Mouse (Mus musculus) retina, postnatal 1 day (tissue): ENCODE data around the gene Arntl.
"Not testable (repeated sequence)": the region's sequence is repeated elsewhere in the genome, so short reads cannot be mapped to it uniquely, and the experiment has no call there.

Experiments
- DNase-seq: peaks from one replicate; pipeline ENCODE4 v3.0.0-alpha.2; 2012

Arntl gene

GRCm38 (mm10) chr7:113253777-113254405 lies 46.6 kb downstream of the Arntl start:
- DNase-seq = no peak

DNA sequence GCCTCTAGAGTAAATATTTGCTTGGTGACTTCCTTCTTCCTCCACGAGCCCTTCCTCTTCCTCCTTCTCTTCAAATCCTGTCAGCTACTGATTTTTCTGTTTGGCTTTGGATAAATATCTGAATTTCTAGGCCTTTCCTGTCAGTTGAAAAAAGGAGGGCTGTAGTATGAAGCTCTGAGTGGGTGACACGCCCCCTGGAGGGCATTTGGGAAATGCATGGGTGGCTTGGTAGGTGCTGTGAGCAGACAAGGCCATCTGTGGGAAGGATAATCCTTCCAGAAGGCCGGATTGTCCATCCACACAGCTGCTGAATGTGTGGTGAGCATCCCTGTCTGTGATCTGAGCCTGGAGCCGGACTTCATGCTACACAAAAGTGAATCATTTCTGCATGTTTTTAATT lies 48.8 kb downstream of the Arntl start:
- DNase-seq = peak; percentile 89

DNA sequence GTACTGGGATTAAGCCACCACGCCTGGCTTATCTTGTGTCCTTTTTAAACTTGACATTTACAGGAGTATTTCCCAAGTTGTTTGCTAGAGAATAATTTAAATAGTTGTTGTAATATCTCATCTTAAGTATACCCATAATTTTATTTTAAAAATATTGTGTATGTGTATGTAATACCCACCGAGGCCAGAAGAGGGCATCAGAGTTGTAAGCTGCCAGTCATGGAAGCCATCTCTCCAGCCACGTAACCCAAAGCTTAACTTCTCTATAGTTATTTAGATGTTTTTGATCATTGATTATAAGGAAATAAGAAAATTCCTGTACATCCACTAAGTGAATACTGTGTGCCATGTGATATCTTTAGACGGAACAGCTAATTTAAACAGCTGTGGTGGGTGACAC lies 51.2 kb downstream of the Arntl start:
- no peak for DNase-seq

- peak; percentile 57 for DNase-seq
These were observed 53.3 kb downstream of the Arntl start for GRCm38 (mm10) chr7:113260321-113261167.

DNA sequence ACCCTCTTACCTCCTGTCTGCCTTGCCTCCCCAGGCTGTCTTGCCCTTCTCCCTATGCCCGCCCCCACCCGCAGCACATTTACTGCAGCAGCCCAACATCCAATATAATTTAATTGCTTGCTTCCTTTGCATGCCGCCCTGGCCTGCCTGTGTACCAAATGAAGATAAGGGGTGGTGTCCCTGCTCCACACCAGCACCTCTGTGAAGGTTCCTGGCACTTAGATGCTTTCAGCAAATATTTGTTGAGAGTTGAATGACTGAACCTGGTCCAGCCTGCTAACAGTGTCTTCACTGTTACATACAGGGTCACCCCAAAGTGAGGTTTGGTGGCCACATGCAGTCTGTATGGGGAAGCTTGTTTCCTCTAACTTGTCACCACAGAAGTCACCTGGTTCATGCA lies 54.4 kb downstream of the Arntl start:
- DNase-seq = no peak

DNA sequence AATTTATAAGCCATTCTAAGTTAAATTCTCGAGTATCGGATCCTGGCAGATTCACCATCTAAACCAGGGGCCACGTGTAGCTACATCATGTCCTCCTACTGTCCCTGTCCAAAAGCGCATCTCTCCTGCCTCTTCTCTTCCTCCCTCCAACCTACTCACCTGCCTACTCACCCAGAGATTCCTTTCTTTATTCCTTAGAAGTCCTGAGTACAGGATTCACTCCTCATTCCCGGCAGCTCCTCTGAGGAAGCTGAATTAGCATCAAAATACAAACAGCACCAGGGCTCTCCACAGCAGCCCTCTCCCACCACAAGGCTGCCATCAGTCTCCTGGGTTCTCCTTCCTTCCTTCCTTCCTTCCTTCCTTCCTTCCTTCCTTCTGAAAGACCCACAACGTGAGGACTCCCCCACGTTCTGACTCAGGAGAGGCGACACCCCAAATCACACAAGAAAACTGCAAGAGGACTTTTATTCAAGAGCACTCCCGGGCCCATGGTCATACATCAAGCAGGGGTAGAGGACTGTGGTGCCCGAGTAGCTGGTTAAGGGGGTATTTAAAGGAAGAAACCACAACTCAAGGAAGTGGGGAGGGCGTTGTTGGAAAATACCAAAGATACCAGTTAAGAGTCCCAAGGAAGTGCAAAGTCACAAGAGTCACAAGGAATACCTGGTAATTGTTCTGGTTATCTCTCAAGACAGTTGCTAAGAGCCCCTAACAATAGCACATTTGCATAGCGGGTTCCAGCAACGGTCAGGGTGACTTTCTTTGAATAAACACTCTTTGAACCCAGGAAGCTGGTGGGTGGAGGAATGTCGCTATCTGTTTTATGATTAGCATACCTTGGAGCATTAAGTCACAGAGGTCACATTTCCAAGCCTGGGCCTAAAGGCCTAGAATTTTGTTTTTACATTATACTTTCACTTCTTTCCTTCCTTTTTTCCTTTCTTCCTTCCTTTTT lies 55.5 kb downstream of the Arntl start:
- DNase-seq = not testable (repeated sequence)

DNA sequence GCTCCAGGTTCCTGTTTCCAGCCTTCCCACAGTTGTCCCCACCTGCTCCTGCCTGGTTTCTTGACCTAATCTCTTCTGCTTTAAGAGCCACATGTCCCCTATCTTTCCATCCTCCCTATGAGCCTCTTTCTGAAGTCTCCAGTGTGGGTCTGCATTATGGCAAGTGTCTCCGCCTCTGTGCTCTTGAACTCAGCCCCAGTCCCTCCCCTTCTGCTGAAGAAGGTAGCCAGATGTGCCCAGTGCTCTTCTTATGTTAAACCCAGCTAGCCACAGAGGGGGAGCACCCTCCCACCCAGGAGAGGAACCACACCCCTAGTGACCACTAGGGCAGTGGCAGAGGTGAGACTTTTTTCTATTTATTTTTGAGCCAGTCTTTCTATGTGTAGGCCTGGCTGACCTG lies 56.7 kb downstream of the Arntl start:
- DNase-seq = no peak

GRCm38 (mm10) chr7:113268287-113268686 lies 61.0 kb downstream of the Arntl start:
- DNase-seq = peak; percentile 72

GRCm38 (mm10) chr7:113269081-113269480 lies 61.8 kb downstream of the Arntl start:
- DNase-seq = no peak

DNA sequence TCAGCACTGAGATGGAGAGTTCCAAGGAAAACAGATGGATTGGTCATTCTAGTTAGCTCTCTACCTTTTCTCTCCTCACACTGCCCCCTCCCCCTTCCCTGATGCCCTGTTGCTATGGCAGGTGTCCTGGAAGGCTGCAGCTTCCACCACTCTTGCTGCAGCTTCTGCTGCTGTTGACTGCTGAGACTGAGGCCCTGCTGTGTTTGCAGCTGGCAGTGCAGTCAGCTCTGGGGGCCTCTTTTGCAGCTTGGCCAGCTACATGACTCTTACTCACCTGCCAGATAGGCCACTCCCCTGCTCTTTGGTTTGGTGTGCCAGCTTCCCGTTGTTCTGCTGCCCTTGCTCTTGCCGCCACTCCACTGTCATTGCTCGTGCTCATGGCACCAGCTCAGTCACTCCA lies 62.7 kb downstream of the Arntl start:
- peak; percentile 44 for DNase-seq

DNA sequence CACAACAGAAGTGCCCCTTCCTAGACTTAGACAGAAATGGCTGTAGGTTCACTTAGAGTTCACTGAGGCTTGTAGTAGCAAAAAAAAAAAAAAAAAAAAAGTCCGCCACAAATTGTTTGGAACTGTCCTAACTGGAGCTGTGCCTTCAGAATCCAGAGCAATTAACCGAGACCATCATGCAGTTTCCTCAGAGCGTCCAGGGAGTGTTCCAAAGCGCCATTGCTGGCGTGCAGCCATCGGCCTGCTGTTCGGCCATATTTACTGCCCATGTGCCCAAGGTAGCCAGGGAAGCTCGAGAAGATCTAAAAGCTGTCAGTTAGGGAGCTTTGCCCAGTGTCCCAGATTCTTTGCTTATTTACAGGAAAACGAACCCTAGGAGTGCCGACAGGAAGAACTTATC lies 63.3 kb downstream of the Arntl start:
- DNase-seq = peak; percentile 68

DNA sequence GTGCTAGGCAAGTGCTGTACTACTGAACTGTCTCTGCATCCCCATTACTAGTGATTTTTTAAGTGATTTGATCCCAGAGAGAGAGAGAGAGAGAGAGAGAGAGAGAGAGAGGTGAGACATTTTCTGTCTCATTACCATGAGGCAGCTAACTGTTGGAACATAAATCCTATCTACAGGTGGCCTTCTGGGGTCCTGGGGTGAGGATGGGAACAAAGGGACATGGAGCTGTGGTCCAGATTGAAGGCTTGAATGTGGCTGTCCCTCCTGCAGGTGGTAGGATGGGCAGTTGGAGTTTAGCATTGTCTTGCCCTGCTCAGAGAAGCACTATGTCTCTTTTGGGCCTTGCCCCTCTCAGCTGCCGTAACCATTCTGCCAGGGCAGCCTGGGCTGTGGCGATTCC lies 63.7 kb downstream of the Arntl start:
- no peak for DNase-seq

- DNase-seq = no peak
These were observed 65.2 kb downstream of the Arntl start for GRCm38 (mm10) chr7:113272338-113272997.

- no peak for DNase-seq
These were observed 70.0 kb downstream of the Arntl start for GRCm38 (mm10) chr7:113277245-113277644.

DNA sequence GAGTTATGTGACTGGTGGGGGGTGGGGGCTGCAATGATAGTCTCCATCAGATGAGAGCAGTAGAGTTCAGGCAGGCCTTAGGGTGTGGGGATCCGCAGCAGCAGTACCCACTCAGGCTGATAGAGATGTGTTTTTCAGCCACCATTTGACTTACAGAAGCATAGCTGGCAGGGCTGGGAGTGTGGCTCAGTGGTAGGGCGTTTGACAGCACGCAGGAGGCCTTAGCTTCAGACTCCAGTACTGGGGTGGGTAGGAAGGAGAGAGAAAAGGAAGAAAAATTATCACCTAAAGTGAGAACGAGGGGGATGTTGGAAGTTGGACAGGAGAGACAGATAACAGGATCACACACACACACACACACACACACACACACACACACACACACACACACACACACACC lies 71.2 kb downstream of the Arntl start:
- no peak for DNase-seq

GRCm38 (mm10) chr7:113279246-113279645 lies 72.0 kb downstream of the Arntl start:
- no peak for DNase-seq

GRCm38 (mm10) chr7:113285405-113285804 lies 78.1 kb downstream of the Arntl start:
- no peak for DNase-seq

- no peak for DNase-seq
These were observed 81.9 kb downstream of the Arntl start for GRCm38 (mm10) chr7:113289211-113289610.

GRCm38 (mm10) chr7:113291741-113292140 lies 84.5 kb downstream of the Arntl start:
- DNase-seq = no peak

DNA sequence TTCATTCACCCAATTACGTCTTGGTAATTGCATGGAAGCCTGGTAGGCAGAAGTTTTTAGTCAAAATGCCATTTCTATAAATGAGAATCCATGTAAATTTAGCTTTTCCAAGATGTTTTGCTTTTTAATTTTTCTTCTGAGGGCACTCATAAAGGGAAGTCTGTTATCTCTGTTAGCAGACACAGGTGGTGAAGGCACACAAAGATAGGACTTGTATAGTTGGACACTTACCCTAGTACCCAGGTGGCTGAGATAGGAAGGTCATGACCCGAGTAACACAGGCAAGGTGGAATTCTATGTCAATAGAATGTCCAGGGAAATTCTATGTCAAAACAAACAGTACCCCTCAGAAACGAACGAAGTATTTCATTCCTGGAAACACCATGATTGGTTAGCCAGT lies 84.9 kb downstream of the Arntl start:
- no peak for DNase-seq

- DNase-seq = no peak
These were observed 87.3 kb downstream of the Arntl start for GRCm38 (mm10) chr7:113294598-113294997.

DNA sequence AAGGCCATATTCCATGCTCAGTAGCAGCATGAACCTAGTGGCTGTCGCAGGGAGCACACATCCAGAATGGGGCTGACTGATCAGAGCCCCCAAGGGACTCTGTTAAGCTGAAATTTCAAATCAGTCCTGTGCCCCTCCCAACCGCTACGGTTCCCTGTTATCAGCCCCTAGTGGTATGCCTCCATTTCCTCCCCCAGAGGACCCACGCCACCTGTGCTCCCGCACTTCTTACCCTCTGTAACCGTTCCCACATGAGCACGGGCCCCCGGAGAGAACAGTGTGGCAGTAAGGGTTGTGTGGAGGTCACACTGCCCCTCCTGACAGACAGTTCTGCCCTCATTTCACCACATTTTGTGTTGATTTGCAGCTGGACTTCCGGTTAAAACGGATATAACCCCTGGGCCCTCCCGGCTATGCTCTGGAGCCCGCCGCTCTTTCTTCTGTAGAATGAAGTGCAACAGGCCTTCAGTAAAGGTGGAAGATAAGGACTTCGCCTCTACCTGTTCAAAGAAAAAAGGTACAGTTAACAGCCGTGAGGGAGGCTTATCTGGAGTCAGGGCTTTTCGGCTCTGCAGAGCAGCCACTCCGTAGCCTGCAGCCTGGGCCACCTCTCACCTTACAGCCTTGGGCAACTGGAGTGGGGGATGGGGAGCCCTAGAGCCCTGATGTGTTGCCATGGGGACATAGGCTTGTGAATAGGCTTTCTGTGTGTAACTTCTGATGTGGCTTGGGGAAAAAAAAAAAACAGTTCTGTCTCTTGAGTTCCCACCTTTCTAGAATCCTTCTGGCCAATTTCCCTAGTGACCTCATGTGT lies 88.0 kb downstream of the Arntl start:
- peak; percentile 36 for DNase-seq
